Mouse (Mus musculus) embryonic facial prominence, embryonic 10.5 days (tissue): ENCODE data around the gene Chd8. TPM values are rescaled to one million over a fixed set of nuclear protein-coding genes. Genes with fewer than 3 reads are reported as not detected.

Experiments used
- DNase-seq: peaks from one replicate; pipeline ENCODE4 v3.0.0-alpha.2; 2017; ENCODE audit warnings: low spot score
- H3K27ac ChIP-seq: fragments of 300-500 bp; sonication (generic); replicated peaks from 2 replicates; pipeline ENCODE4 v1.5.1; 2016; ENCODE audit warnings: mild to moderate bottlenecking
- H3K27me3 ChIP-seq: fragments of 300-500 bp; sonication (generic); replicated peaks from 2 replicates; pipeline ENCODE4 v1.6.1; 2016; ENCODE audit warnings: low read depth, mild to moderate bottlenecking; ENCODE audit not compliant: poor library complexity, severe bottlenecking
- H3K36me3 ChIP-seq: fragments of 300-500 bp; sonication (generic); replicated peaks from 2 replicates; pipeline ENCODE4 v1.6.1; 2016; ENCODE audit warnings: mild to moderate bottlenecking, moderate library complexity
- H3K4me1 ChIP-seq: fragments of 300-500 bp; sonication (generic); 2 replicates; pipeline ENCODE4 v1.6.1; 2016
- H3K4me3 ChIP-seq: fragments of 300-500 bp; sonication (generic); 2 replicates; pipeline ENCODE4 v1.5.1; 2016; ENCODE audit warnings: mild to moderate bottlenecking, moderate library complexity
- H3K9me3 ChIP-seq: fragments of 300-500 bp; sonication (generic); 2 replicates; pipeline ENCODE4 v1.6.1; 2016; ENCODE audit warnings: mild to moderate bottlenecking
- WGBS: fragments of 180-500 bp; shearing (Covaris S2); methylation state at CpG from one replicate; pipeline ENCODE4 v1.1.7; 2016; 5-methylcytosine and 5-hydroxymethylcytosine counted together
- polyA plus RNA-seq: library from polyadenylated mRNA; unstranded; fragments of >200 nt; fragmentation: Nextera tagmentation; extraction: Ambion mirVana; gene quantifications from 2 replicates; pipeline ENCODE4 v1.2.1, GENCODE M21; 2016

The Chd8 gene
- polyA plus RNA-seq, 1 experiment from 2014 or later: 51.2 TPM

- H3K27me3 ChIP-seq: no peaks in the 10 kb centered on the region
- peak overlapping the region; percentile 95 for H3K4me3 ChIP-seq
- peak overlapping the region; percentile 95 for H3K27ac ChIP-seq
- H3K4me1 ChIP-seq: peaks cover 12% of the 10 kb centered on the region
- DNase-seq: peak; percentile 30
- no peaks in the 10 kb centered on the region for H3K9me3 ChIP-seq
- peaks cover 11% of the 10 kb centered on the region; the same call in 1 of the 2 replicates for H3K36me3 ChIP-seq
- WGBS: 10% methylated on average over 18 of the region's 18 CpGs
These were observed 1.0 kb downstream of the Chd8 start for GRCm38 (mm10) chr14:52256311-52257175.

GRCm38 (mm10) chr14:52246129-52246528 lies 11.5 kb downstream of the Chd8 start:
- 89% methylated on average over 4 of the region's 4 CpGs for WGBS
- Histone ChIP-seq H3K4me3 (no peak overlapping the region), H3K36me3 (peaks cover 9% of the 10 kb centered on the region), H3K27me3 (no peaks in the 10 kb centered on the region), H3K9me3 (no peaks in the 10 kb centered on the region), H3K27ac (no peak overlapping the region), H3K4me1 (peaks cover 16% of the 10 kb centered on the region)
- DNase-seq: no peak

- Histone ChIP-seq H3K27ac (peak overlapping the region; percentile 81), H3K9me3 (no peaks in the 10 kb centered on the region), H3K27me3 (no peaks in the 10 kb centered on the region), H3K36me3 (peaks cover 14% of the 10 kb centered on the region), H3K4me1 (peaks cover 16% of the 10 kb centered on the region), H3K4me3 (peak overlapping the region; percentile 88)
- WGBS: 15% methylated on average over 7 of the region's 7 CpGs
- no peak for DNase-seq
These were observed 12.9 kb downstream of the Chd8 start for GRCm38 (mm10) chr14:52244690-52245042.

- Histone ChIP-seq H3K4me1 (peaks cover 16% of the 10 kb centered on the region), H3K9me3 (no peaks in the 10 kb centered on the region), H3K27ac (peak overlapping the region; percentile 81), H3K4me3 (peak overlapping the region; percentile 88), H3K27me3 (no peaks in the 10 kb centered on the region), H3K36me3 (peaks cover 18% of the 10 kb centered on the region)
- peak; percentile 97 for DNase-seq
- under 1% methylated on average over 32 of the region's 32 CpGs for WGBS
These were observed 13.4 kb downstream of the Chd8 start for GRCm38 (mm10) chr14:52244041-52244689.

GRCm38 (mm10) chr14:52236216-52236615 lies 21.4 kb downstream of the Chd8 start:
- no peak for DNase-seq
- H3K36me3 ChIP-seq: peaks cover 85% of the 10 kb centered on the region
- H3K9me3 ChIP-seq: no peaks in the 10 kb centered on the region
- H3K4me3 ChIP-seq: no peak overlapping the region
- H3K4me1 ChIP-seq: no peaks in the 10 kb centered on the region
- no peaks in the 10 kb centered on the region for H3K27me3 ChIP-seq
- no peak overlapping the region for H3K27ac ChIP-seq
- 94% methylated on average over 1 of the region's 1 CpGs for WGBS

GRCm38 (mm10) chr14:52235165-52235564 lies 22.4 kb downstream of the Chd8 start:
- H3K27me3 ChIP-seq: no peaks in the 10 kb centered on the region
- no peaks in the 10 kb centered on the region for H3K9me3 ChIP-seq
- H3K4me1 ChIP-seq: no peaks in the 10 kb centered on the region
- peaks cover 86% of the 10 kb centered on the region for H3K36me3 ChIP-seq
- no peak for DNase-seq
- H3K27ac ChIP-seq: no peak overlapping the region
- 91% methylated on average over 7 of the region's 7 CpGs for WGBS
- no peak overlapping the region for H3K4me3 ChIP-seq

- H3K4me3 ChIP-seq: no peak overlapping the region
- WGBS: 88% methylated on average over 6 of the region's 6 CpGs
- no peak overlapping the region for H3K27ac ChIP-seq
- no peaks in the 10 kb centered on the region for H3K4me1 ChIP-seq
- no peak for DNase-seq
- H3K27me3 ChIP-seq: no peaks in the 10 kb centered on the region
- peaks cover 100% of the 10 kb centered on the region for H3K36me3 ChIP-seq
- no peaks in the 10 kb centered on the region for H3K9me3 ChIP-seq
These were observed 25.3 kb downstream of the Chd8 start for GRCm38 (mm10) chr14:52232249-52232648.

GRCm38 (mm10) chr14:52225972-52226371 lies 31.6 kb downstream of the Chd8 start:
- Histone ChIP-seq H3K27me3 (no peaks in the 10 kb centered on the region), H3K4me3 (no peak overlapping the region), H3K36me3 (peaks cover 100% of the 10 kb centered on the region), H3K4me1 (no peaks in the 10 kb centered on the region), H3K9me3 (no peaks in the 10 kb centered on the region), H3K27ac (no peak overlapping the region)
- WGBS: 91% methylated on average over 2 of the region's 2 CpGs
- DNase-seq: no peak

- 90% methylated on average over 5 of the region's 5 CpGs for WGBS
- Histone ChIP-seq H3K27me3 (no peaks in the 10 kb centered on the region), H3K4me1 (no peaks in the 10 kb centered on the region), H3K27ac (no peak overlapping the region), H3K4me3 (no peak overlapping the region), H3K36me3 (peaks cover 99% of the 10 kb centered on the region), H3K9me3 (no peaks in the 10 kb centered on the region)
- DNase-seq: no peak
These were observed 40.3 kb downstream of the Chd8 start for GRCm38 (mm10) chr14:52217261-52217660.

GRCm38 (mm10) chr14:52199412-52199811 lies 58.2 kb downstream of the Chd8 start:
- no peak for DNase-seq
- Histone ChIP-seq H3K9me3 (no peaks in the 10 kb centered on the region), H3K36me3 (peaks cover 62% of the 10 kb centered on the region), H3K27ac (no peak overlapping the region), H3K4me3 (no peak overlapping the region), H3K27me3 (no peaks in the 10 kb centered on the region), H3K4me1 (peaks cover 20% of the 10 kb centered on the region)
- WGBS: 95% methylated on average over 4 of the region's 4 CpGs

- WGBS: 31% methylated on average over 3 of the region's 3 CpGs
- DNase-seq: no peak
- no peaks in the 10 kb centered on the region for H3K9me3 ChIP-seq
- peak overlapping the region; percentile 98 for H3K4me3 ChIP-seq
- peaks cover 59% of the 10 kb centered on the region for H3K36me3 ChIP-seq
- peaks cover 20% of the 10 kb centered on the region for H3K4me1 ChIP-seq
- H3K27ac ChIP-seq: peak overlapping the region; percentile 99
- H3K27me3 ChIP-seq: no peaks in the 10 kb centered on the region
These were observed 59.4 kb downstream of the Chd8 start for GRCm38 (mm10) chr14:52198141-52198540.

- under 1% methylated on average over 59 of the region's 59 CpGs for WGBS
- Histone ChIP-seq H3K27me3 (no peaks in the 10 kb centered on the region), H3K4me1 (peaks cover 20% of the 10 kb centered on the region), H3K9me3 (no peaks in the 10 kb centered on the region), H3K27ac (peak within 1 kb of the TSS; percentile 99), H3K36me3 (peaks cover 59% of the 10 kb centered on the region), H3K4me3 (peak within 1 kb of the TSS; percentile 98)
- peak; percentile 90 for DNase-seq
These were observed 60.3 kb downstream of the Chd8 start, which contains the start of gene Supt16 for GRCm38 (mm10) chr14:52197156-52197878. Gene Supt16 (minus strand): TSS chr14:52197416.
